Mouse (Mus musculus): ENCODE results near the gene Prok1. TPM values are rescaled to one million over a fixed set of nuclear protein-coding genes. Genes with fewer than 3 reads are reported as not detected.

Gene Prok1
- total and polyA plus RNA-seq, 3 experiments = not detected

- Histone ChIP-seq H3K27ac (ENCODE audit: insufficient read depth, low read depth) (no peak overlapping the region), H3K9ac (ENCODE audit: insufficient read depth, low read depth) (no peak overlapping the region), H3K36me3 (replicated peaks in 1 of 2; ENCODE audit: control insufficient read depth in 1 of 2, insufficient read depth in 1 of 2, low read length in 1 of 2) (no peaks in the 10 kb centered on the region), H3K4me3 (replicated peaks in 1 of 3; ENCODE audit: low read depth in 2 of 3, low read length in 2 of 3, poor library complexity in 1 of 3) (no peak overlapping the region), H3K27me3 (replicated peaks) (peaks cover 34% of the 10 kb centered on the region), H3K4me2 (ENCODE audit: insufficient read depth, low read depth, poor library complexity, severe bottlenecking) (no peak overlapping the region), H3K79me2 (replicated peaks; ENCODE audit: control insufficient read depth, extremely low read depth, insufficient read depth, poor library complexity, severe bottlenecking) (no peaks in the 10 kb centered on the region), H3K4me1 (ENCODE audit: control insufficient read depth in 1 of 2, insufficient read depth in 2 of 2) (no peaks in the 10 kb centered on the region), H3K9me3 (replicated peaks; ENCODE audit: low read length) (no peaks in the 10 kb centered on the region)
- in situ Hi-C loops (cut with MboI; ENCODE audit: low pct_ligation_motif_present, low pct_unique_long_range_greater_than_20kb, low sequenced_read_pairs) = loop anchor here (10.0 kb wide), 2 partner anchors 94 to 254 kb away; no protein-coding TSS in a partner anchor
- TF ChIP-seq HCFC1 (IDR thresholded peaks at IDR 0.05; ENCODE audit: low read depth, low read length) (no peak), ZC3H11A (IDR thresholded peaks at IDR 0.05; ENCODE audit: low read depth, low read length) (peak; percentile 68), TCF12 (IDR thresholded peaks at IDR 0.05; ENCODE audit: low read depth, low read length) (no peak), NELFE (IDR thresholded peaks at IDR 0.05; ENCODE audit: low read depth, low read length) (no peak), SMC3 (IDR thresholded peaks at IDR 0.05; ENCODE audit: low read depth, low read length) (peak; percentile 86), JUN (IDR thresholded peaks at IDR 0.05; ENCODE audit: insufficient read depth, low read depth, low read length) (no peak), RAD21 (IDR thresholded peaks at IDR 0.05; ENCODE audit: low read depth, low read length) (peak; percentile 86), MAX (IDR thresholded peaks at IDR 0.05; ENCODE audit: low read length) (no peak), USF1 (IDR thresholded peaks at IDR 0.05; ENCODE audit: low read depth, low read length) (no peak), ETS1 (conservative IDR thresholded peaks at IDR 0.05; ENCODE audit: low read depth, low read length) (no peak), NRF1 (IDR thresholded peaks at IDR 0.05; ENCODE audit: low read depth, low read length) (no peak), GABPA (IDR thresholded peaks at IDR 0.05; ENCODE audit: insufficient replicate concordance, low read depth, low read length) (no peak), KAT2A (IDR thresholded peaks at IDR 0.05; ENCODE audit: insufficient replicate concordance, low read length) (no peak), MXI1 (IDR thresholded peaks at IDR 0.05; ENCODE audit: low read depth, low read length) (no peak), PAX5 (IDR thresholded peaks at IDR 0.05; ENCODE audit: low read length) (no peak), CTCF (conservative IDR thresholded peaks at IDR 0.05 in 1 of 2, IDR thresholded peaks at IDR 0.05 in 1 of 2; ENCODE audit: low read depth in 2 of 2, low read length in 2 of 2) (peak; percentile 68 to 83), ZMIZ1 (IDR thresholded peaks at IDR 0.05; ENCODE audit: low read depth, low read length) (no peak), IRF4 (IDR thresholded peaks at IDR 0.05; ENCODE audit: low read depth, low read length) (no peak), JUND (conservative IDR thresholded peaks at IDR 0.05; ENCODE audit: low read depth, low read length) (no peak)
- peak; percentile 44 for DNase-seq (ENCODE audit: extremely low read depth)
- dilution Hi-C loops (cut with MboI; ENCODE audit: extremely low pct_ligation_motif_present, extremely low pct_unique_long_range_greater_than_20kb, low sequenced_read_pairs) = no loop called here
Observed at GRCm38 (mm10) chr3:107188226-107188899, 51.1 kb downstream of the Prok1 start.

GRCm38 (mm10) chr3:107187022-107187421, 52.5 kb downstream of the Prok1 start:
- Histone ChIP-seq H3K79me2 (replicated peaks; ENCODE audit: control insufficient read depth, extremely low read depth, insufficient read depth, poor library complexity, severe bottlenecking) (no peaks in the 10 kb centered on the region), H3K27me3 (replicated peaks) (peaks cover 30% of the 10 kb centered on the region), H3K36me3 (replicated peaks in 1 of 2; ENCODE audit: control insufficient read depth in 1 of 2, insufficient read depth in 1 of 2, low read length in 1 of 2) (no peaks in the 10 kb centered on the region), H3K9me3 (replicated peaks; ENCODE audit: low read length) (no peaks in the 10 kb centered on the region), H3K27ac (ENCODE audit: insufficient read depth, low read depth) (no peak overlapping the region), H3K9ac (ENCODE audit: insufficient read depth, low read depth) (no peak overlapping the region), H3K4me3 (replicated peaks in 1 of 3; ENCODE audit: low read depth in 2 of 3, low read length in 2 of 3, poor library complexity in 1 of 3) (no peak overlapping the region), H3K4me1 (ENCODE audit: control insufficient read depth in 1 of 2, insufficient read depth in 2 of 2) (no peaks in the 10 kb centered on the region), H3K4me2 (ENCODE audit: insufficient read depth, low read depth, poor library complexity, severe bottlenecking) (no peak overlapping the region)
- TF ChIP-seq MXI1 (IDR thresholded peaks at IDR 0.05; ENCODE audit: low read depth, low read length) = no peak
- TF ChIP-seq ETS1 (conservative IDR thresholded peaks at IDR 0.05; ENCODE audit: low read depth, low read length) = no peak
- no peak for TF ChIP-seq E2F4 (IDR thresholded peaks at IDR 0.05; ENCODE audit: insufficient replicate concordance, low read depth, low read length)
- no peak for TF ChIP-seq ELF1 (IDR thresholded peaks at IDR 0.05; ENCODE audit: low read depth, low read length)
- TF ChIP-seq MAFK (IDR thresholded peaks at IDR 0.05; ENCODE audit: insufficient replicate concordance, low read length) = no peak
- TF ChIP-seq HCFC1 (IDR thresholded peaks at IDR 0.05; ENCODE audit: low read depth, low read length) = no peak
- no peak for TF ChIP-seq NRF1 (IDR thresholded peaks at IDR 0.05; ENCODE audit: low read depth, low read length)
- TF ChIP-seq MYC (IDR thresholded peaks at IDR 0.05; ENCODE audit: low read depth, low read length) = no peak
- TF ChIP-seq NELFE (IDR thresholded peaks at IDR 0.05; ENCODE audit: low read depth, low read length) = no peak
- no peak for TF ChIP-seq ZMIZ1 (IDR thresholded peaks at IDR 0.05; ENCODE audit: low read depth, low read length)
- TF ChIP-seq MEF2A (IDR thresholded peaks at IDR 0.05; ENCODE audit: borderline replicate concordance, low read depth, low read length) = no peak
- no peak for TF ChIP-seq PAX5 (IDR thresholded peaks at IDR 0.05; ENCODE audit: low read length)
- no peak for TF ChIP-seq SMC3 (IDR thresholded peaks at IDR 0.05; ENCODE audit: low read depth, low read length)
- no peak for TF ChIP-seq POLR2AphosphoS2 (IDR thresholded peaks at IDR 0.05; ENCODE audit: low read depth, low read length)
- no peak for TF ChIP-seq ZKSCAN1 (IDR thresholded peaks at IDR 0.05; ENCODE audit: borderline replicate concordance, low read depth, low read length)
- no peak for TF ChIP-seq POLR2A (IDR thresholded peaks at IDR 0.05; ENCODE audit: low read depth, low read length)
- no peak for TF ChIP-seq EP300 (IDR thresholded peaks at IDR 0.05; ENCODE audit: low read length)
- dilution Hi-C loops (cut with MboI; ENCODE audit: extremely low pct_ligation_motif_present, extremely low pct_unique_long_range_greater_than_20kb, low sequenced_read_pairs) (no loop called here), in situ Hi-C loops (cut with MboI; ENCODE audit: low pct_ligation_motif_present, low pct_unique_long_range_greater_than_20kb, low sequenced_read_pairs) (loop anchor here (10.0 kb wide), 2 partner anchors 92 to 252 kb away; no protein-coding TSS in a partner anchor)
- no peak for DNase-seq (ENCODE audit: extremely low read depth)

Measured in CH12.LX (cell line).